Mouse (Mus musculus) spleen, postnatal 10 days (tissue): ENCODE results near the gene Nat14.

Experiments used
- DNase-seq, 2 experiments: peaks; one replicate each; pipeline ENCODE4 v3.0.0; 2021 to 2022; ENCODE audit warnings: low spot score in 2 of 2

The Nat14 gene

DNA sequence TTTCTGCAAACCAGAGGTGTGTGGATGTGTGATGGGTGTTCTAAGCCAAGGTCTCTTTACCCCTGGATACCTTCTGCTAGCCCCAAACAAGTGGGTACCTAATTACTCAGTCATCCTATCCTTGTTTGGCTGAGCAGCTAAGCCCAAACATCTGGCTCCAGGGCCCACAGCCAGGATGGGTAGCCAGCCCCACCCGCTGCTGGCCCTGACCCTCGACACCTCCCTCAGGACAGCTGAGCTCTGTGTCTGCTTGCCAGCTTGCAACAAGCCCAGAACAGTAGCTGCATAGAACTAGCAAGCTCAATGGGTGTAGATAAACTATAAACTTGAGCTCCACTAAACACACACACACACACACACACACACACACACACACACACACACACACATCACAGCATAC is 26.0 kb downstream of the Nat14 start:
- no peak for DNase-seq

DNA sequence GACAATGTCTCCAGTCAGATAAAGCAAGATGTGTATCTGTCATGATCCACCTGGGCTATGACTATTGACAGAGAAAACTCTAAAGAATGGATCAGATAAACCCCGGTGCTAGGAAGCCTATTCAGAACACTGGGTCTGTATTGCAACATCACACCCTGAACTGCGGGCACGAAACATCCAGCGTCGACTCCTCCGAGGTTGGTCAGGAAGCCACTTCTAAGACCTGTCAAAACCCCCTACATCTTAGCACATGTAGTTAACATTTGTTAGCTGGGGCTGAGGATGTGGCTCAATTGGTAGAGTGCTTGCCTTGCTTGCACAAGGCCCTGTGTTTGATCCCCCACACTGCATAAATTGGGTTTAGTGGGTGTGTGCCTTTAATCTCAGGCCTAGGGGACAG is 26.6 kb downstream of the Nat14 start:
- no peak for DNase-seq

DNA sequence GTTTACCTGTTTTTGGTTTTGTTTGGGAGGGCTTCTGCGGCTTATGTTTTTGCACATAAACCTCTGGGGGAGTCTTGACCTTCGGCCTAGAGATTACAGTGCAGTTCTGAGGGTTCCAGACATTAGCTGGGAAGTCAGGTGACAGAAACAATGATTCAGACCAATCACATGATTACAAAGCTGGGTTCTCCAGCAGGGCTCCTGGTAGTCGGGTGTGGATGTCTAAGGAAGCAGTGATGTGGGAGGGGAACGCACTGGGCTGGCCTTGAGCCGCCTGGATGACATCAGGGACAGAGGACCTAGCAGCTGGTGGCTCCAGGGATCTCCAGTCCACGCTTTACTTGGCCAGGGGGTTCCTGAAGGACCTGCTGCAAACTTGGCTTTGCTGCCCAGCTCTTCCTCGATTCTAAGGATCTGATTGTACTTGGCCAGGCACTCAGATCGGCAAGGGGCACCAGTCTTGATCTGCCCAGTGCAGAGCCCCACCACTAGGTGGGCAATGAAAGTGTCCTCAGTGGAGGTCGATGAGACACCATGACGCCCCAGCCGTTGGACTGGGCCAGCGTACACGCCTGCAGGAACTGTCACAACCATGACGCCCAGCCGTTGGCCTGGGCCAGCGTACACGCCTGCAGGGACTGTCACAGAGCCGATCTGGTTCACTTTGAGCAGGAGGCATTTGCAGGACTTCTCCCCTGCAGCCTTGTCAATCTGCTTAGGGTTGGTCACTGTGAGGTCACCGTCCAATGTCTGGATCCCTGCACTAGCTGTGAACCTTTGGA is 28.9 kb downstream of the Nat14 start:
- DNase-seq = no peak

DNA sequence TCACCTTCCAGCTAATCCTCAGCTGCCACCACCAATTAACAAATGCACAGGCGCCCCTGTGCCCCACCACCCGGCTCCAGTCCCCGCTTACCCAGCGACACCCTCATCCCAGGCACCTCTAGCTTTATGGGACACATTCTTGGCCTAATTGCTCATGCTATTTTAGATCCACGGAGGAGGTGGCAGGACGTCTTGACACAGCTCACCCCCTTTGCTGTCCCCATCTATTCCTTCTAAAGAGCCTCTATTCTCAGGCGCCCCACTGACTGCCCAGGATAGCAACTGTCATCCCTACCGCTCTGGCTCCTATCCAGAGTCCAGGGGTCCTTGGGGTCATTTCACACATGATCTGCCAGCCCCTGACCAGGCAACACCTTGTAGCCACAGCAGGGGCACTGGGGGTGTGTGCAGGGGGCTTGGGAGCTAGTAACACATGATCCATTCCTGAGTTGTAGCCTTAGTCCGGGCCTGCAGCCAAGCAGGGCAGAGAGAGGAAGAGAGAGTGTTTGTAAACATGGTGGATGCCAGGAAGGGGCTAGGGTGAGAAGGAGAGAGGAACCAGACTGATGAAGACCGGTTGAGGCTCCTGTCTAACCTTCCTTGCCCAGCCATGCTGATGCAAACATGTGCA is 32.1 kb downstream of the Nat14 start:
- DNase-seq = no peak

DNA sequence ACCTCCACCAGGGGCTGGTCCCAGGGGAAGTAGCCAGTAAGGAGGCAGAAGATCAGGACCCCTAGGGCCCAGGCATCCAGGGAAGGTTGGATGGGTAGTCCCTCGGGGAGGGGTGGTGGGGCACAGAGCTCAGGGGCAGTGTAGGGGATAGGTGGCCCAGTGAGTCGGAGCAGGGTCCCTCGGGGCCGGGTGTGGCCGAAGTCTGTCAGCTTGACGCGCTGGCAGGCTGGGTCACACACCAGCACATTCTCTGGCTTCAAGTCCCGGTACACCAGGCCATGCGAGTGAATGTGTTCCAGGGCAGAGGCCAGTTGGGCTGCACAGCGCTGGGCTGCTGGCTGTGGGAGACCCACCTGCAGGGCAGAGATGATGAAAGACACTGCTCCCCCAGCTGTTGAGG is 35.5 kb downstream of the Nat14 start:
- peak in 1 of 2 experiments; percentile 57 for DNase-seq

DNA sequence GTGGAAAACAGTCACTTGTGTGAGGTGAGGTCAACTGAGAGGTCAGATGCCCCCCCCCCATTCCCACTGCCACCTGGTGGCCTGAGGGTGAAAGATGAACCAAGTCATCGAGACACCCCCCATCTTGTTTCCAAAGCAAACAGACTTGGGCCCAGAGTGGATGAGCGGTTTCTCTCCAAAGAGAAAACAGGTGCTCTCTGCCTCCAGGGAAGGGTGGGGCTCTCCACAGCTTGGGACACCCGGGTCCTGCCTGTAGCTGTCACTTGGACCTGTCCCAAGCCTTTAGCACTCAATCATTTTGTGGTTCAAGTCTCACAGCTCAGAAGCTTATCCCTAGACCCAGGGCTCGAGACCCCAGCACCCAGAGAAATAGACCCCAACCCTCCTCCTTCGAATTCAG is 41.7 kb downstream of the Nat14 start:
- DNase-seq = no peak

DNA sequence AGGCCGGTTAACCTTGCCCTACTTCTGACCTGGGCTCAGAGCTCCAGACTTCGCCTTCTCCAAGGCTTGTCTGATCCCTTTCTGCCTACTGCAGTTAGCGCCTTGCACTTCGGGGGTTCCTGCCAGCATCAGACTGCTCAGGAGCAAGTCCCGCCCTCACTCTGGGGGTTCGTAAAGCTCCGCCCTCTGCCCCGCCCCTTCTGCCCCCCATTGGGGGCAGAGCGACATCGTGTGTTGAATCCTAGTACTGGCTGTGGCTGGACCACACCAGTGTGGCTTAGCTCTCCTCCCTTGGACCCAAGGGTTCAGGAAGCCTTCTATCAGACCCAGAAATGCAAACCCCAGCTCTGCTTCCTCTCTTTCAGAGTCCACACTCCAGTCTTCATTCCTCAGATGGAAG is 42.4 kb downstream of the Nat14 start, which contains the start of gene Sbk2:
Sbk2 (minus strand) TSS at position 135 of the 400 bp plus-strand sequence.
- DNase-seq = peak; percentile 38 to 85

DNA sequence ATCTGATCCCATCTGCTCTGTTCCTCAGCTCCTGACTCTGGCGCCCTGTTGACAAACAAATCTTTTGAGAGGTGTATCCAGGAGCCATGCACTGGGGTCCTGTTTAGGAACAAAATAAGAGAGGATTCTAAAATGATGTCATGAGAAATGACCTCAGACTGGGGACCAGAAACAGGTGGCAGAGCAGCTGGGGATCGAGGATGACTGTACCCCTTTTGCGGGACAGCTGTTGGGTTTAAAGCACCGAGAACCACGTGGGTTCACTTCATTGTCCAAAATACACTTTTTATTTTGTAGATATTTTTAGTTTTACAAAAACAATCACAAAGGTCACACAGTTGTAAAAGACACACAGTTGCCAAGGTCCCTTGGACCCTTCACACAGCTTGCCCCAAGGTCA is 43.2 kb downstream of the Nat14 start:
- no peak for DNase-seq

DNA sequence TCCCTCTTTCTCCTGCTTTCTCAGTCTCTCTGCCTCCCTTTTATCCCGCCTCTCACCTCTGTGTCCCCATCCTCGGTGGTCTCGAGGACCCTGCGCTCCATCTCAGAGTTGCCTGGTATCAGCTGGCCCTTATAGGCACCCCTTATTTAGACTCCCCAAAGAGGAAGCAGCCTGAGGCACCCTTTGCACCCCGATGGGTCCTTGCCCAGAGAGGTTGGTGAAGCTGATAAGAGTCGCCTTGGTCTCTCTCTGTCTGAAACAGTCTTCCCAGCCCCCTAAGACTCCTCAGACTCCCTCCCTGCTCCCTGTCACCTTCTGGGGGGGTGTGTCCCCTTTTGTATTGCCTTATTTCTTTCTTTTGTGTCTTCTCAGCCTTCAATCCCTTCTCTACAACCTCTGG is 49.2 kb downstream of the Nat14 start, which contains the start of gene Sbk3:
Sbk3 (minus strand) TSS at position 101 of the 400 bp plus-strand sequence.
- DNase-seq = no peak

DNA sequence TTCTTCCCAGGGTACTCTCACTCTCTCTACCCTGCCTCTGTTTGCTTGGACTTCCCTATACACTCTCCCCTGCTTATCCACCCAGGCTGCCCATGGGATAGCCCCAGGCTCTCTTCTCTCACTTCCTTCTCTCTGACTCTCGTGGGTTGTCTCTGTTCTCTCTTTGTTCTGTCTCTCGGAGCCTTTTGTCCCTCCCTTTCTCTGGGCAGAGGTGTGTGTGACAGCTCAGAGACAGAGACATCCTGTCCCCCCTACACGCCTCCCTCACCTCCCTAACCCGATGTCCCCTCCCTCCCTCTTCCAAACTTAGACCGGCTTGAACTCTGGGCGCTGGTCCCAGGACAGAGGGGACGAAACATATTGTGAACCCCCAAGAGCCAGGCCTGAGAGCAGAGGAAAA is 49.9 kb downstream of the Nat14 start:
- DNase-seq = no peak

DNA sequence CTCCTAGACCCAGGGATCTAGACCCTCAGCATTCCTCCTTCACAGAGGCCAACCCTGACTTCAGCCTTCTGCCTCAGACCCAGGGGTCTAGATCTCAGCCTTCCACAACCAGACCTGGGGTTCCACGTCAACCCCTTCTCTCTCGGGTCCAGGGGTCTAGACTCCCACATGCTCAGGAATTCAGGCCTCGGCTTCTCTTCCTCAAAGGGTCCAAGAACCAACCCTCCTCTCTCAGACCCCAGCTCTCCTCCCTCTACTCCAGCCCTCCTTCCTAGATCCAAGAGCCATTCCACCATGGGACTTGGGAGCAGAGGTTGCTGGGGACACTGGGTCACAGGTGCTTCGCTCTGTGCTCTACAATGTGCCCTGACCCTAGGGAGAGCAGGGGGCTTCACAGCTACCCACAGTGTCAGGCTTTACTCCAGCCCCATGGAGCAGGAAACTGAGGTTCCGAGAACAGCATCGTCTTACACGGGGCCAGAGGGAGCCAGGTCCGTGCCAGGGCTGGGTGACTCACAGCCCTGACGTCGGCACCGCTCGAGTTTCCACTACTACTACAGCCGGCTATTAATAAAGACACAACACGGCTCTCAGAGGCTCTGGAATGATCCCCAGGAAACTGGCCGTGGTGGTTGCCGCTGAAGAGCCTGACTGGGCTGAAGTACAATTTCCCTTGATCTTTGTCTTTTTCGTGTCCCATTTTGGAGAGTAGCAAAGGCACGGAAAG is 50.7 kb downstream of the Nat14 start:
- DNase-seq = no peak
